Mouse (Mus musculus) urinary bladder, postnatal 4 days (tissue): ENCODE measurements around the gene Spata32.
"Not testable (repeated sequence)": the region's sequence is repeated elsewhere in the genome, so short reads cannot be mapped to it uniquely, and the experiment has no call there.

Source experiments
- DNase-seq, 2 experiments: peaks; one replicate each; pipeline ENCODE4 v3.0.0; 2021 to 2022; ENCODE audit warnings: low spot score in 2 of 2

The Spata32 gene

DNA sequence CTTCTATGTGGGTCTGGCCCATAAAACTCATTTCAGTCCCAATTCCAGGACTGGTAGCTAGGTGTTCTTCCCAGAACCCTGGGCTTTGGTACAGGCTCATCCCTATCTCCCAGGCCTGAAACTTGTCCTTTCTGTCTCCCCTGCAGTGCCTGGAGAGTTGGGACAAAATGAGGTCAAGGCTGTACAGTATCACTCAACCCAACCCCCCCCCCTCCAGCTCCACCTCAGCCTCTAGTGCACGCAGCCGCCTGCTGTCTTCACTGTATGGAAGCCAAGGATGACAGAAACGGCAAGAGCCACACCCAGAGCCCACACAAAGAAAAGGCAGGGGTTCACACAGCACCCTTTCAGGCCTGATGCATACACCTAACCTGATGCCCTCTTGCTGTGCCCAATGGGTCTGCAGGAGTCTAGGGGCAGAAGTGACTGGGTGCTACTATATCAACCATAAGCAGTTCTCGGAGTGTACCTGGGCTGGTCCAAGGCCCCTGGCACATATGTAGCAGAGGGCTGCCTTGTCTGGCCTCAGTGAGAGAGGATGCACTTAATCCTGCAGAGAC is 28.6 kb upstream of the Spata32 start:
- DNase-seq = no peak

DNA sequence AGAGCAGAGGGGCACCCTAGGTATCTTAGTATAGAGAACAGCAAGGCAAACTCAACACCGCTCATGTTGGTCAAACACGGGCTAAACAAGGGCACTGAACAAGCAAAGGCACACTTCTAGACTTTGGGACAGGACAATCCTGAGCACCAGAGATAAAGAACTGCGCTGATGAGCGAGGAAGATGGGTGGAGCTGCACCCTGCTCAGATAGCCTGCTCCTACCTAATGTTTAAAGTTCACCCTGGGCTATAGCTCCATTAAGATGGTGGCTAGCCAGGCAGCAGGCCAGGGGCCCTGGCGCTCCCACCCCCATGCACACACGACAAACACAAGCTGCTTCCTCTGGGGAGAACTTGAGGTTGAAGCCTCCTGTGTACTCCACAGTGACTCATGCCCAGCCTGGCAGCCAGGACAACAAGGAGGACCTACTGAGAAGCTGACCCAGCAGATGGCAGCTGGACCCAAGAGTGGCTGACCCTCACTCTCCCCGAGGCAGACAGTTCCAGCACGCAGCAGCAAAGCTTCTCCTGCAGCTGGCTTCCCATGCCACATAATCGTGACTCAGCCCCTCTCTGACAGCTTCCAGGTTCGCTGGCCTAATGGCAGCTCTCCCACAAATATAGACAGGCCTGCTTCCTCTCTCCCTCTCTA is 28.0 kb upstream of the Spata32 start:
- peak in 1 of 2 experiments; percentile 45 for DNase-seq

DNA sequence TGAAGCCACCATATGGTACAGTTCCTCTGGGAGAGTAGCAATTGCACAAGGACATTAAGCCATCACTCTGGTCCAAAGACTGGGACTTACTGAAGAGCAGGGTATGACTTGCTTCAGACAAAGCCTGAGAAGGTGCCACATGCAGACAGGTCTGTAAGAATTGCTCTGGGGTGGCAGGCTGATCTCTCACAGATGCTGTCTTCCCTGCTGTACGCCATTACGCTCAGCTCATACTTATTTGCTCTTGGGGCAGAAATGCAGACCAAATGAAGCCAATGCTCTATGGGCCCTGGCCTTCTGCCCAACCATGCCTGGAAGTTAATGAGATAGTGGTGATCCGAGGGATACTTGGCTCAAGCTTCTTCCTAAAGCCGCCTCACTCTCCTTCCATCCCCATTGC is 26.6 kb upstream of the Spata32 start:
- no peak for DNase-seq

DNA sequence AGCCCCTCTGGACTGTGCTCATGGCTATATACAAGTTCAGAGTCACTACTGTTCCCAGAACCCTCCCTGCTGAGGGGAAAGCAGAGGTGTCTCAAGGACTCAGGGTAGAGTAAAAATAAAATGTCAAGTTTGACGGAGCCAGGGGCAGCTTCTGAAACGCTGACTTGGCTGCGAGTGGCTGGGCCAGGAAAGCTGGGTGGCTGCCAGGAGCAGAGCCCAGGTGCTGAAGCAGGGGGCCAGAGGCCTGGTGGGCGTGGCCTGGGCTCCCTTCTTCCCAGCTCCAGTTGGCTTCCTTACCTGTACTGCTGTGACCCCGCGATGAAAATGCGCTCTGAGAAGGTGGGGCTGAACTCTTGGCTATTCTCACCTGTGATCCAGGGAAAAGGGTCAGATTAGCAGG is 22.5 kb upstream of the Spata32 start:
- DNase-seq = no peak

DNA sequence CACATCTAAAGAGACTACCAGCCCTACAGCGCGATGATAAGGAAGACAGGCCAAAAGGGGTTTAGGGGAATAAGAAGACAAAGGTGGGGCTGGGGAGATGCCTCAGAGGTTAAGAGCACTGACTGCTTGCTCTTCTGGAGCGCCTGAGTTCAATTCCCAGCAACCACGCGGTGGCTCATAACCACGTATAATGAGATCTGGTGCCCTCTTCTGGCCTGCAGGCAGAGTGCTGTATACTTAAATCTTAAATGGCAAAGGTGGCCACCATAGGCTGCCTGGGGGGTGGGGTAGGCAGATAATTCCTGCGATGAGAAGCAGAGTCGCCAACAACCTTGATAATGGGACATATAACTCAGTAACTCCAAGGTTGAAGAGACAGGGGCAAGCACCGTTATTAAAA is 19.5 kb upstream of the Spata32 start:
- DNase-seq = no peak

DNA sequence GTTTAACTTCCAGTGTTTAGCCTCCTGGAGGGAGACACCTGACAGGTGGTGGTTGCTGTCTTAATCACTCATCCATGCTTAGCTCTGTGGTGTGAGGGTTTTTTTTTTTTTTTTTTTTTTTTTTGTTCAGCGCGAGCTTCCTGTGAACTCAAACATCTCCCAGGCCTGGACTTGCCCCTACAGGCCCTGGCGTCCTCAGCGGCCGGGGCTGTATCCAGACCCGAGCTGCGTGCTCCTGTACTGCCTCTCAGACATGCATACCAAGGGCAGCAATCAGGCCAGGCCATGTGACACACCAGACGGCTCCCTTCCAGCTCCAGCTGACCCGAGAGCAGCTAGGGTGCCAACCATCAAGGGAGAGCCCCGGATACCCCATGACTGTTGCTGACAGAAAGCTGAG is 18.7 kb upstream of the Spata32 start:
- DNase-seq = peak in 1 of 2 experiments; percentile 57

DNA sequence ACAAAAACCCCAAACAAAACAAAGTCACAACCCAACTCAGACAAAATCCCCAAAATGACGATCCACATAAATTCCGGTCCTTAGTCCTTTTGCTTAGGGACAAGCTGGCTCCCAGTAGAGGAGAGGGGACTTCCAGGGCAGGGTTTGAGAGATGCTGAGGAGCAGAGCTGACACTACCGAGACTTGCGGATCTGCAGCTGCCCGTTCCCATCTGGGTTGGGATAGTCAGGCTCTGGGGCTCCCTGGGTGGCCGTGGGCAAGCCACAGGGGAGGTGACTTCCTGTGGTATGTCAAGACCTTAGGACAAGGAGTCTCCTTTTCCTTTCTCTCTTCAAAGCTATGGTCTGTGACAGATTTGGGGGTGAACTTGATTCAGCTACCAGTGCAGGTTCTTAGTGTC is 18.2 kb upstream of the Spata32 start:
- DNase-seq = no peak

DNA sequence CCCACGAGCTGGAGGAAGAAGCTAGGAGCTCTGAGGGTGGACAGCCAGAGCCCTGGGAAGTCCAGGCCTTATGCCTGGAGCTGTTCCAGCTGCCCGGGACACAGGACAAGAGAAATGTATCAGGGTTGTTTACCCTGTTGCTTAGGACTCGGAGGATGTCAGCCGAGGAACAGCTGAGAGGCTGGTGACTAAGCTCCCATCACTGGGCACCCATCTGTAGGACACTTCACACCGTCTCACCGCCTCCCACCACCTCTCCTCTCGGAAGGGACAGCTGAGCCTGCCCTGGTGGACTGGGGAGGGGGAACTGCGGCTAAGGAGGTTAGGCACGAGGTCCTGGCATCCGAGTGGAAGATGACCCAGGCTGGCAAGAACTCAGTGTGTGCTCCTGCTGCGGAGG is 17.5 kb upstream of the Spata32 start:
- DNase-seq = no peak

DNA sequence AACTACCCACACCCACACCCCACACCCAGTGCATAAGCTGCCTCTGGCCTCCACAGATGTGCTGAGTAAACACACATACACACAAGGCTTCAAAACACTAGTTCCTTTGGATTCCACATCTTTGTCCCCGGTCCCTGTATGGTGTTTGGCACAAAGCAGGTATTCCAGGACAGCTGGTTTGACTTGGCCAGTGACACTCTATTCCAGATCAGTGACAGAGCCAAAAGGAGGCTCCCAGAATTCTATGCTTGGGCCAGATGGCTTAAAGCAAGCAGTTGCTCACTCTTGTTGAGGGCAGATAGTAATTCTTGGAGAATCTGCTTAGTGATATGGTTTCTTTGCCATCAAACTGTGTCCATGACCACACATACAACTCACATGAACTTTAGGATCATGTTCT is 16.2 kb upstream of the Spata32 start:
- DNase-seq = no peak

DNA sequence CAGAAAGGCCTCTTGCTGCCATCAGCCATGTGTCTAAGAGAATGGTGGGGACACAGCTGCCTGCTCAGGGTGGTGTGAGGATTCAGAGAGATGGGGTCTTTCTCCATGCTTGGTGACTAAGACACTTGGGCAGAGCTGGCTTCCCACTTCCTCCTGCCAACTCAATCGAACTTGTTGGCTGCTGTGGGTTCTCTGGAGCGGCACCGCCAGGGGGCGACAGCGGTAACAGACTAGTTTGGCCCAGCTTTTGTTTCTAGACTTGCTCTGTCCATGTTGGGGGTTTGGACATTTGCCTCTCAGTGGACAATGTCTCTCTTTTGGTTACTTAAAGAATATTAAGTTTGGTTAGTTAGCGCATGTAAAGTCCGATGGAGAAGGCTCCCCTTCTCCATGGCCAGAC is 14.7 kb upstream of the Spata32 start:
- peak; percentile 72 to 85 for DNase-seq

DNA sequence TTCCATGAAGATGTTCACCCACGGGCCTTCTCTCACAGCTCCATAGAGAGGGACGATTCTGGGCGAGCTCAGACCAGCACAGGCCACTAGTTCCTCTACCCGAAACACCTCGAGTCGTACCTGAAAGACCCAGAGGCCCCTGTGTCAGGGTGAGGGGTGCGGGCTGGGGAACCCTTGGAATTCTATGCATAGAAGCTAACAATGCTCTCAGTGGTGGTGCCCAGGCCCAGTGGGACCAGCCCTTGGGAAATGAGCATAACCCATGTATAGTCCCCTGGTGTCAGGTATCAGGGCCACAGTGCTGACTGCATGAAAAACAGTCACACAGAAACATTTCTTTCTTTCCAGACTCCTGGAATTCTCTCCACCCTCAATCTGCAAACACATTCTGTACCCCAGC is 13.1 kb upstream of the Spata32 start:
- DNase-seq = no peak

DNA sequence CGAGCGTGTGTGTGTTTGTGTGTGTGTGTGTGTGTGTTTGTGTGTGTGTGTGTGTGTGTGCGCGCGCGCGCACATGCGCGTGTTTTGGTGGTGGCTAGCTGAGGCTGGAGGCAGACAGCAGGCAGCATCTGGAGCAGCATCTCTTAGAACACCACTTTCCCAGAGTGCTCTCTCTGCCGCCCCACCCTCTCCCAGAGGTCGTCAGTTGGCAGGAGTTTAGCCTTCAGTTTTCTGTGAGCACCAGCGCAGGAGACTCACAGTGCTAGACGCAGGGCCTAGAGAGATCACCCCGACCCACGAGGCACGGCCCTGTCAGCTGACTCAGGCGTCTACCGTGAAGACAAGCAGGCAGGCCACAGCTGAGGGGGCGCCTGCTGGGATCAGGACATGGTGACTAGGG is 12.4 kb upstream of the Spata32 start:
- no peak for DNase-seq

DNA sequence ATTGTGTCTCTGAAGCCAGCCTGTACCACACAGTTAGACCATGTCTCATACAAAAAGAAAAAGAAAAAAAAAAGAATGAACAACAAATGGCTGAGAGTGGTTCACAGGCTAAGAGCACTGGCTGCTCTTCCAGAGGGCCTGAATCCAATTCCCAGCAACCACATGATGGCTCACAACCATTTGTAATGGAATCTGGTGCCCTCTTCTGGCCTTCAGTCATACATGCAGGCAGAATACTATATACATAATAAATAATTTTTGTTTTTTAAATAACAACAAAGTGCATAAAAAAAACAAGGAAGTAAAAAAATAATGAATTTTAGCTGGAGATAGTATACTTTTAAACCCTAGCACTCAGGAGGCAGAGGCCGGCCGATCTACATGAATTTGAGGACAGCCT is 11.4 kb upstream of the Spata32 start:
- no peak for DNase-seq

DNA sequence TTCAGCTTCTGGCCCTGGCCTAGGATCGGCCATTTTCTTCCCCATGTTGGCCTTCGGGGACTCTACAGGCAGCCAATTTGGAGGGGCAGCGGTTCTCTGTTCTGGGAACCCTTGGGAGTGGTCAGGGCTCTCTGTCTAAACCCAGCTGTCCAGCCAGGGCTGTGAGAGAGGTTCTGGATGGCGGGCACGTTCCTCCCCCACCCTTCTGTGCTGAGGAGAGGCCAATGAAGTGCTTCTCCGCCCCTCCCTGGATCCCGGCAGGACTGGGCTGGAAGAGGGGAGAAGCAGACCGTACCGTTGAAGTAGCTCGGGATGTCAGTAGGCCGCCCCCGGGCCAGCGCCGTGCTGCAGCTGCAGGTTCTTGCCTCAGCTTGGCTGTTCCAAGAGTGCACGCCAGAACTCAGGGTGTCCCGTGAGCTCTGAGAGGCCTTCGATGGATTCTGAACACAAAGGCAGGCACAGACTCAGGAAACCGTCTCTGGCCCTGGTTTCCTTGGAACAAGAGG is 5.8 kb upstream of the Spata32 start:
- no peak for DNase-seq

DNA sequence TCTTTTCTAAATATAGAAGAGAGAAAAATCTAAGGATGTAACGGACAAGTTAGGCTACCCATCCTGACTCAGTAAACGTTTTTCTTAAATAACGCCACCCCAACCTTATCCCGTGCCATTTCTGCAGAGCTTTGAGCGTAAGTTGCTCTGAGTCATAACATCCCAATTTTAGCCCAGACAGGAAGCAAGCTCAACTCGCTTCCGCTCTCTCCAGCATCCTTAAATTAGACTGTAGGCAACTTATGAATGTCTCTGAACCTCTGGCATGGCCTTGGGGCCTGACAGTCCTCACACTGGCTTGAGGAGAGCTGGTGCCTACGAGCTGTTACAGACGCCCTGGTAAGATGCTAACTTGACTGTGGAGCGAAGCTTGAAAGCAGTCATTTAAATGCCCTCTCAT is 5.2 kb upstream of the Spata32 start:
- no peak for DNase-seq

DNA sequence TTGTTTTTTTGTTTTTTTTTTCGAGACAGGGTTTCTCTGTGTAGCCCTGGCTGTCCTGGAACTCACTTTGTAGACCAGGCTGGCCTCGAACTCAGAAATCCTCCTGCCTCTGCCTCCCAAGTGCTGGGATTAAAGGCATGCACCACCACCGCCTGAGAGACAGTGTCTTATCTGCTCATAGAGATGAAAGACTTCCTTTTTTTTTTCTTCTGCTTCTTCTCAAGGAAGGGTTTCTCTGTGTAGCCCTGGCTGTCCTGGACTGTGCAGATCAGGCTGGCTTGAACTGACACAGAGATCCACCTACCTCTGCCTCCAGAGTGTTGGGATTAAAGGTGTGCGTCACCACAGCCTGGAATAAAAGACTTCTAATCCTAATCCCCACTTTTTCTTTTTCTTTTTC is 4.5 kb upstream of the Spata32 start:
- not testable (repeated sequence) for DNase-seq

DNA sequence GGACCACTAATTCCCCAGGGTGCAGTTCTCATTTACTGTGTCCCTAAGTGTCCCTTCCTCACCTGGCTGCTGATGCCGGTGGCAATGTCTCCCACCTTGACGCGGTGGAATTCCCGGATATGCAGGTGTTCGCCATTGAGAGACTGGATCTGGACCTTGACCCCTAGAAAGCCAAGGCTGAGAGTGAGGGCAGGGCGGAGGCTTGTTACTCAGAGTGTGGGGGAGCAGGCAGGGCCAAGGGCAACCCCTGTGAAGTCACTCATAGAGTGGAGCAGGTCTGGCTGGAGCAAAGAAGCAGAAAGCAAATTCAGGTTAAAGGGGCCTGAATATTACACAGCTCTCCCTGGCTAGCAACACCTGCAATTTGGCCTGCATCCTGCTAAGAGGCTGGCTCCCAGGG is 3.2 kb upstream of the Spata32 start:
- no peak for DNase-seq

DNA sequence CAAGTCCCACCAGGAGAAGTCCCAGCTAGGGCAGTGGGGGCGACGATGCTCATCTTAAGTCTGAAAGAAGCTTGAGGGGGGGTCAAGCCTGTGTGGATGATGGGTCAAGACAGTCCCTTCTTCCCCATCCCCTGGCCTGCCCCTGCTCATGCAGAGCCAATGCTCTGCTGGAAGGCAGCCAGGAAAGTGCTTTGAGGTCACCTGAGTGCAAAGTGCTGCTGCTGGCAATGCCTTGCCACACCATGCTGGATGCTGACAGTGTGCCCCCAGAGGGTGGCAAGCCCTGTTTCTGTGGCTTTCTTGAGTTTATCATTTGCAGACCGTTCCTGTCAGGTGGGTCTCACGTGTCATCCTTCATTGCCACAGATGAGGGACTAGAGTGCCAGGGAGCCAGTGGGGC is 1.8 kb upstream of the Spata32 start:
- DNase-seq = no peak

DNA sequence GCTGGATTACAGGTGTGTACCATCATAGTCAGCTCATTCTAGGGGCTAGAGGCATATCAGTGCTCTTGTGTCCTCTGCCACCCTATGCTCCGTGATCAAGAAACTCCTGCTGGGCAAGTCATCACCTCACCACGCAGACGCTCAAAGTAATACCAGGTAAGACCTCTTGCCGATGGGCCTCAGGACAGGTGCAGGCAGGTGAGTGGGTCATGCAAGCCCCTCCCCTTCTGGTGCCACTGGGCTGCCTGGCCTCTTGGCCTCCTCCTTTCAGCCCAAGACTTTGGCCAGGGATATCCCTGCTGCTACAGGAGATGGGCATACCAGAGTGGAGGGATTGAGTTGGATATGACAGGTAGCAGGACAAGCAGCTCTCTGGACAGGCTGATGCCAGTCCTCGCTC is 1.0 kb upstream of the Spata32 start:
- DNase-seq = no peak

DNA sequence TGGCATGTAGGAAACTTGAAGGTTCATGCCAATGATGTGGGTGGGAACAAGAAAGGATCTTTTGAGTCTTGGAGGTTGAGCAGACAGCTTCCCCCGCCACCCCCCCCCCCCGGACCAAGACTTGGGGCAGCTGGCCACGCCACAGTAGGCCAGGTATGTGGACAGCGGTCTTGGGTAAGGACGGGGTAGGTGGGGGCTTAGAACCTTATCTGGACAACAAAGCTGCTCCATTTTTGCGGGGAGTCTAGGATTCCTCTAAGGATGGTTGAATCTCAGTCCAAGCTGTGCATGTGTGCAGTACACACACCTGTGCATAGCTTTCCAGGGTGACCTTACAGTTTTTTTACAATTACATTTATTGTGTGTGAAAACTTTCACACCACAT is 277 bp upstream of the Spata32 start:
- no peak for DNase-seq

DNA sequence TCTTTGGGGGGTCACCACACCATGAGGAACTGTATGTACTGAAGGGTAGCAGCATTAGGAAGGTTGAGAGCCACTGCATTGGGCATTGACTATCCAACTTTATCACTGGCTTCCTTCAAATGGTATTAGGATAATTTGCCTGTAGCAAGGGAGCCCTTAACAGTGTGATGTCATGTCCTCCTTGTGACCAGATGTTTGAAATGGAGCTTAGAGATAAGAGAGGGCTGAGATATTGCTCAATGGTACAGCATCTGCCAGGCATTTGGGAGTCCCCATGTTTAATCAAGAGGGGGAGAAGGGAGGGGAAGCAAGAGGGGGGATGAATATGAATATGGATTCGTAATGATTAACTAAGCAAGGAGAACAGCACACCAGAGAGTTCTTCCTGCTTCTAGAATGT is 2.9 kb downstream of the Spata32 start:
- no peak for DNase-seq

DNA sequence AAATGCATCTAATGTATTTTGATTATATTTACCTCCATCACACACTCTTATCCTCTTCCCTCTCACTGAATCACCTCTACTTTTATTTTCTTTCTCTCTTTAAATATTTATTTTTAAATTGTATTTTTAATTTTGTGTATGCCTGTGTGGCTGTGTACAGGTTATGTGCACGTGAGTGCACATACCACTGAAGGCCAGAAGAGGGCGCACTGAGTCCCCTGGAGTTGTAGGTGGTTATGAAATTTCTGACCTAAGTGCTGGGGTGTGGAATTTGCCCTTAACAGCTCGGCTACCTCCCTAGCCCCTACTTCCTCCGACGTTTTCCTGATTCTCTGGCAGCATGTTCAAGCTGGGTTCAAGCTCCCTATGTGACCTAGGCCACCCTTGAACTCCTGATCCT is 4.5 kb downstream of the Spata32 start:
- no peak for DNase-seq

DNA sequence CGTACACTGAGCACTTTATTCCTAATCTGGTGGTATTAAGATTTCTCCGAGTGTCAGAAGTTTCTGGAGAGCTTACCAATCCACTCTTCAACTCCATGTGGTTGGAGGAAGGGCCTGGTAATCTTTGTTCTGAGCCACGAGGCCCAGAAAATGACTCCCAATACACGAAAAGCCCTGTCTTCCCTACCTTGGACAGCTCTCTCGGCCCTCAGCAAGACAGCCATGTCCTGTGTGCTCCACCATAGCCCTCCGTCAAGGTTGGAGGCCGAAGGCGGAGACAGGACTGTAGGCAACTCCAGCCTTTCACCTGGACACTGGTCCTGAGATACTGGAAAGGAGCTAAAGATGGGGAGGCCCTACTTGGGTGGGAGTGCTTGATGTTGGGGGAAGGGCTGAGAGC is 7.9 kb downstream of the Spata32 start:
- DNase-seq = no peak

DNA sequence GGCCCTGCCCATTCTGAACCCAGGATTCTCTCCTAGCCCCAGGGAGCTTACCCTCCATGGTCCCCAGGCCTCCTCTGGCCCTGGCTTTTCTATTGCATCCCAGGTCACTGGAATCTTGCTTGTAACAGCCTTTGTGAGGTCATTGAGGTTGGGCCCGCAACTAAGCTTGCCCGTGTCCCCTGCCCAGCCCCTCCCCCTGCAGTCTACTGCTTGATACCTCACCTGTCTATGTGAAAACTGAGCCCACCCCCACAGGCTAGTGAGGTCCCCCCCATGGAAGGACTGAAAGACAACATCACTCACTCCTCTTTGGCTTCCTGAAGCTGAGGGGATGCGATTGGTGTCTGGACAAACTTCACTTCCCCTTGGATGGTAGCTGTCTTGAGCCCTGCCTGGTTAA is 9.8 kb downstream of the Spata32 start, which contains the start of gene 1700023F06Rik:
1700023F06Rik (minus strand) TSS at position 101 of the 400 bp plus-strand sequence.
- no peak for DNase-seq
